Mouse (Mus musculus): ENCODE data around the gene H3f3b.
A peak's percentile ranks its signal among the peaks of the same experiment; 100 is the strongest.
"Not testable (repeated sequence)": the region's sequence is repeated elsewhere in the genome, so short reads cannot be mapped to it uniquely, and the experiment has no call there.

Gene H3f3b

GRCm38 (mm10) chr11:116021328-116022220, 6.2 kb downstream of the H3f3b start:
- no peak for DNase-seq (ENCODE audit: low read depth, low spot score)

GRCm38 (mm10) chr11:116020519-116020922, 7.2 kb downstream of the H3f3b start:
- no peak for DNase-seq (ENCODE audit: low read depth, low spot score)

GRCm38 (mm10) chr11:116019976-116020411, 7.8 kb downstream of the H3f3b start:
- no peak for DNase-seq (ENCODE audit: low read depth, low spot score)

- no peak for DNase-seq (ENCODE audit: low read depth, low spot score)
Measured at GRCm38 (mm10) chr11:116019360-116019791, 8.4 kb downstream of the H3f3b start.

GRCm38 (mm10) chr11:116018867-116019266, 8.9 kb downstream of the H3f3b start:
- not testable (repeated sequence) for DNase-seq (ENCODE audit: low read depth, low spot score)

GRCm38 (mm10) chr11:116018106-116018505, 9.7 kb downstream of the H3f3b start:
- no peak for DNase-seq (ENCODE audit: low read depth, low spot score)

- DNase-seq (ENCODE audit: low read depth, low spot score), result no peak
Measured at GRCm38 (mm10) chr11:116014821-116015220, 12.9 kb downstream of the H3f3b start.

GRCm38 (mm10) chr11:116012262-116012947, 15.4 kb downstream of the H3f3b start, which contains the start of gene Galk1:
TSS of gene Galk1 (minus strand) at chr11:116012719.
- peak; percentile 65 for DNase-seq (ENCODE audit: low read depth, low spot score)

GRCm38 (mm10) chr11:116011529-116012261, 16.1 kb downstream of the H3f3b start:
- DNase-seq (ENCODE audit: low read depth, low spot score), result no peak

GRCm38 (mm10) chr11:116010948-116011347, 16.8 kb downstream of the H3f3b start:
- DNase-seq (ENCODE audit: low read depth, low spot score), result no peak

GRCm38 (mm10) chr11:116010146-116010545, 17.6 kb downstream of the H3f3b start:
- DNase-seq (ENCODE audit: low read depth, low spot score), result no peak

GRCm38 (mm10) chr11:116009661-116010060, 18.1 kb downstream of the H3f3b start:
- DNase-seq (ENCODE audit: low read depth, low spot score), result no peak

- DNase-seq (ENCODE audit: low read depth, low spot score), result no peak
Measured at GRCm38 (mm10) chr11:116008832-116009375, 18.9 kb downstream of the H3f3b start.

GRCm38 (mm10) chr11:116008411-116008810, 19.4 kb downstream of the H3f3b start:
- DNase-seq (ENCODE audit: low read depth, low spot score), result no peak

GRCm38 (mm10) chr11:116007095-116007850, 20.5 kb downstream of the H3f3b start:
- DNase-seq (ENCODE audit: low read depth, low spot score), result no peak

- no peak for DNase-seq (ENCODE audit: low read depth, low spot score)
Measured at GRCm38 (mm10) chr11:116005701-116006419, 21.9 kb downstream of the H3f3b start.

- no peak for DNase-seq (ENCODE audit: low read depth, low spot score)
Measured at GRCm38 (mm10) chr11:116004840-116005700, 22.7 kb downstream of the H3f3b start.

GRCm38 (mm10) chr11:116004186-116004823, 23.5 kb downstream of the H3f3b start:
- no peak for DNase-seq (ENCODE audit: low read depth, low spot score)

GRCm38 (mm10) chr11:116002894-116003293, 24.9 kb downstream of the H3f3b start:
- no peak for DNase-seq (ENCODE audit: low read depth, low spot score)

All from retina, adult 2 months (tissue).